Mouse (Mus musculus) CH12F3 (cell line): ENCODE measurements around the gene Atrn.

ENCODE experiments used
- in situ Hi-C: fragments of 300-500 bp; cut with MboI; formaldehyde crosslinking; loops from 2 replicates; pipeline ENCODE4 v1.14.3; 2020; ENCODE audit warnings: low sequenced_read_pairs

The Atrn gene

GRCm38 (mm10) chr2:131066342-131066741 is 160.0 kb downstream of the Atrn start:
- in situ Hi-C loops: no loop called here

- in situ Hi-C loops: no loop called here
Observed at GRCm38 (mm10) chr2:131067481-131067880, 161.2 kb downstream of the Atrn start.

GRCm38 (mm10) chr2:131072536-131072935 is 166.2 kb downstream of the Atrn start:
- in situ Hi-C loops: no loop called here
